Mouse (Mus musculus) forebrain, embryonic 11.5 days (tissue): ENCODE results near the gene Lhb. TPM values are rescaled to one million over a fixed set of nuclear protein-coding genes. Genes with fewer than 3 reads are reported as not detected.

Experiments
- ATAC-seq: fragments of 200-750 bp; cut with Nextera tagmentation; replicated peaks from 2 replicates; pipeline ENCODE4 v1.8.0; 2017; ENCODE audit warnings: moderate TSS enrichment; ENCODE audit not compliant: low FRiP score
- DNase-seq: peaks from one replicate; pipeline ENCODE4 v3.0.0-alpha.2; 2017; ENCODE audit warnings: low spot score
- H3K27ac ChIP-seq: fragments of 300-500 bp; sonication (generic); 2 replicates; pipeline ENCODE4 v1.5.1; 2014; ENCODE audit warnings: low read depth, low read length
- H3K27me3 ChIP-seq: fragments of 300-500 bp; sonication (generic); 2 replicates; pipeline ENCODE4 v1.6.1; 2014; ENCODE audit warnings: mild to moderate bottlenecking, low read length, mixed read lengths; ENCODE audit not compliant: control insufficient read depth, insufficient read depth
- H3K36me3 ChIP-seq: fragments of 300-500 bp; sonication (generic); 2 replicates; pipeline ENCODE4 v1.6.1; 2014; ENCODE audit warnings: mild to moderate bottlenecking, low read length, moderate library complexity, mixed read lengths; ENCODE audit not compliant: control insufficient read depth, insufficient read depth
- H3K4me1 ChIP-seq: fragments of 300-500 bp; sonication (generic); replicated peaks from 2 replicates; pipeline ENCODE4 v1.6.1; 2014; ENCODE audit warnings: low read length, mixed read lengths; ENCODE audit not compliant: control insufficient read depth, insufficient read depth
- H3K4me2 ChIP-seq: fragments of 300-500 bp; sonication (generic); 2 replicates; pipeline ENCODE4 v1.6.1; 2014; ENCODE audit warnings: low read depth, mild to moderate bottlenecking, low read length, moderate library complexity, mixed read lengths; ENCODE audit not compliant: severe bottlenecking
- H3K4me3 ChIP-seq: fragments of 300-500 bp; sonication (generic); 2 replicates; pipeline ENCODE4 v1.5.1; 2014; ENCODE audit warnings: low read depth, low read length
- H3K9ac ChIP-seq: fragments of 300-500 bp; sonication (generic); 2 replicates; pipeline ENCODE4 v1.6.1; 2014; ENCODE audit warnings: low read length
- H3K9me3 ChIP-seq: fragments of 300-500 bp; sonication (generic); 2 replicates; pipeline ENCODE4 v1.6.1; 2016; ENCODE audit warnings: low read length, mixed read lengths; ENCODE audit not compliant: control insufficient read depth
- WGBS: fragments of 180-500 bp; shearing (Covaris S2); extraction: QIAGEN DNeasy Blood & Tissue Kit; methylation state at CpG from one replicate; pipeline ENCODE4 v1.1.7; 2014; 5-methylcytosine and 5-hydroxymethylcytosine counted together
- polyA plus RNA-seq: library from polyadenylated mRNA; unstranded; fragments of >200 nt; fragmentation: Nextera tagmentation; extraction: Ambion mirVana; gene quantifications from 2 replicates; pipeline ENCODE4 v1.2.1, GENCODE M21; 2014

Lhb gene
- polyA plus RNA-seq, 1 experiment from 2014 or later = not detected

DNA sequence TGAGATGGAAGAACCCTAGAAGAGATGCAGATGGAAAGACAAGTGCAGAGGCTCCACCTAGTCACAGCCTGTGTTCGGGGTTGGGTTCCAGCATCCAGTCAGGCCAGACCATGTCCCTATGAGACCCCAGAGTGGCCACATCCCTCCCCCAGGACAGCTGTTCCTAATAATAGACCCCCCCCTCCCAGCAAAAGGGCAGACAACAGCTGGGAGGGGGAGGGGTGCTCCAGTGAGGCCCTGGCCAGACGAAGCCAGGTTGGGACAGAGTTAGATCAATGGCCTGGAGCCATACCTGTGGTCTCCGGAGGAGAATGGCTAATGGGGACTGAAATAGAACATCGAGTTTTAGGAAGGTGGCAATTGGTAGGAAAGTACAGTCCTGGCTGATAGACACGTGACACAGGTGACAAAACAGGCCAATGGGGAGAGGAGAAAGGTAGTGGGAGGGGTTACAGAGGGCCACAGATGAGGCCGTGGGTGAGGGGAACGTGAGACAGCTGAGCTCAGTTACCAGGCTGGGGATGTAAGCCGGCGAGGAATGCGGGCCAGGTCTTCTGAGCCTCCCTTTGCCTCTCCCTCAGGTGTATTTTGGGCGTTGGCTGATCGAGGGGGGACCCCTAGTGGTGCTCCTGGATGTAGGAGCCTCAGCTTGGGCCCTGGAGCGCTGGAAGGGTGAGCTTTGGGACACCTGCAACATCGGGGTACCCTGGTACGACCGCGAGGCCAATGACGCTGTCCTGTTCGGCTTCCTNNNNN lies 17.1 kb downstream of the Lhb start, which contains the start of gene Ruvbl2:
Ruvbl2 (minus strand) TSS at position 576 of the 756 bp plus-strand sequence.
- WGBS = 15% methylated on average over 19 of the region's 19 CpGs
- Histone ChIP-seq H3K27ac (no peak within 1 kb of the TSS), H3K4me3 (no peak within 1 kb of the TSS), H3K9me3 (no peaks in the 10 kb centered on the region), H3K4me2 (no peak within 1 kb of the TSS), H3K9ac (no peak within 1 kb of the TSS), H3K27me3 (no peaks in the 10 kb centered on the region), H3K4me1 (peaks cover 16% of the 10 kb centered on the region), H3K36me3 (no peaks in the 10 kb centered on the region)
- no peak for DNase-seq
- ATAC-seq = no peak

DNA sequence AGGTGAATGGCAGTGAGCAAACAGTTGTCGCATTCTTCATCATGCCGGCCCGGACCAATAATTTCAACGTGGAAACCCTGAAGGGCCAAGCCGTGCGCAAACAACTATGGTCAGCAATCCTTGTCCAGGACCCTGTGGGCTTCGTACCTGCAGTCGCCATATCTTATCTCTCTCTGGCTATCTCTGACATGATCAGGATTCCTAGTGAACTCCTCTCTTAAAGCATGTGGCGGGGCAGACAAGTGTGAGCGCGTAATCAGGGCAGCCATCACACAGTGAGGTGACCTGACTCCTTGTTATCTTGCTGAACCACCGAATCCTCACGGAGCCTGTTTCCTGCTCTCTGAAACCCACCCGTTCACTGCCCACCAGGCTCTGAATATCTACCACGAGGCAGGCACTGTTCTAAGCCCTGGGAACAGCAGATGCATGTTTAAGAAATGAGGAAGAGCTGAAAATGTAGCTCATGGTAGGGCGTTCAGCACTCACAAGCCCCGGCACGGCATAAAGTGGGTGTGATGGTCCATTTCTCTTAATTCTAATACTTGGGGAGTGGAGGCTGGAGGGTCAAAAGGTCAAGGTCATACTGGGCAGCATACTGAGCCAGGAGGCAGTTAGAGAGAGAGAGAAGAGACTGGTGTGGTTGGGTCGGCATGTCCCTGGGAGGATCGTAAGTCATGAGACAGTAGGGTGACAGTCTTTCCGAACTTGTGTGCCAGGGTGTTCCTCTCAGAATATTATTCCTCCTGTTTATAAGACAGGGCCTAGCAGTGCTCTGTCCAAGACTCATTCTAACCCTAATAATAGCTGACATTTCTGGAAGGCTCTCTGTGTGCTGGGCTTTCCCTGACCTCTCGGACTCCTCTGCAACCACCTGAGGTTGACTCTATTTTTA lies 23.2 kb downstream of the Lhb start:
- H3K9me3 ChIP-seq = no peaks in the 10 kb centered on the region
- WGBS = 91% methylated on average over 22 of the region's 22 CpGs
- H3K27ac ChIP-seq = no peak overlapping the region
- H3K27me3 ChIP-seq = no peaks in the 10 kb centered on the region
- no peak overlapping the region for H3K4me2 ChIP-seq
- H3K9ac ChIP-seq = no peak overlapping the region
- H3K4me1 ChIP-seq = no peaks in the 10 kb centered on the region
- H3K4me3 ChIP-seq = no peak overlapping the region
- no peaks in the 10 kb centered on the region; the same call in 1 of the 2 replicates for H3K36me3 ChIP-seq
- ATAC-seq = no peak
- DNase-seq = no peak

DNA sequence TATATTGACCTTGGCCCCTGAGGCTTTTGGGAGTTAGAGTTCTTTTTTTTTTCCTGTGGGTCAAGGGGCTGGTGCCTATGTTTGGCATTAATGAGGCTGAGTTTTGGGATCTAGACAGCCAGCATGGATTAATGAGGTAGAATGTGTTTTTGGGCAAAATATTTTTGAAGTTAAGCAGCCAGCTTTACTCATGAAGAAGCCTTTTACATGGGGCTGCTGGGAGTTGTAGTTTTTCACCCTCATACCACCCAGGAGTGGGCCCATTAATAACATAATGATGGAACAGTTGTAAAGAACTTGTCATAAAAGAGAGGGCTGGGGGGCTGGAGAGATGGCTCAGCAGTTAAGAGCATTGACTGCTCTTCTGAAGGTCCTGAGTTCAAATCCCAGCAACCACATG lies 26.0 kb downstream of the Lhb start:
- no peak overlapping the region for H3K27ac ChIP-seq
- H3K36me3 ChIP-seq = no peaks in the 10 kb centered on the region; the same call in 1 of the 2 replicates
- no peak for DNase-seq
- no peak overlapping the region for H3K4me2 ChIP-seq
- no peaks in the 10 kb centered on the region for H3K9me3 ChIP-seq
- H3K27me3 ChIP-seq = no peaks in the 10 kb centered on the region
- no peak overlapping the region for H3K9ac ChIP-seq
- no peak for ATAC-seq
- no peak overlapping the region for H3K4me3 ChIP-seq
- no peaks in the 10 kb centered on the region for H3K4me1 ChIP-seq

DNA sequence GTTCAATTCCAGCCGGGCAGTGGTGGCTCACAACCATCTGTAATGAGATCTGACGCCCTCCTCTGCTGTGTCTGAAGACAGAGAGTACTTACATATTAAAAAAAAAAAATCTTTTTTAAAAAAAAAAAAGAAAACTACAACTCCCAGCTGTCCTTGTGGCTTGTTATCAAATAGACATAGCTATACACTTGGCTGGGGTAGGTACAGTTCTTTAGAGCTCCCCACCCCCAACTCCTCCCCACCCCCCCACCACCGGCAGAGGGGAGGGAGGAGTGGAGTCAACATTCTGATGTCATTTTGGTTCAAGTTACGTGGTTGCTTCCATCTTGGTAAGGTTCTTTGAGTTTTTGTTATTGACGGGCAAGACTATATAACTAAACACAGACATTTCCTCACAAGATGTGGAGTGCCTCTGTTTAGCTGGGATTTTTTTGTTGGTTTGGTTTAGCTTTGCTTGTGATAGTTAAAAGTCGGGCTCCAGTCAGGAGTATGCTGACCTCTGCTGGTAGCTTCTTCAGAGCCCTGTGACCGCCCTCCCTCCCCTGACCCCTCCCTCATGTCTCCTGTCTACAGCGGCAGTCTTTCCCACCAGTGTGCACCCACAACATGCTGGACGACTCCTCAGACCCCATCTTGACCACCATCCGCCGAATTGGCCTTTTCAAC lies 26.8 kb downstream of the Lhb start:
- H3K36me3 ChIP-seq = no peaks in the 10 kb centered on the region; the same call in 1 of the 2 replicates
- no peak for ATAC-seq
- H3K9me3 ChIP-seq = no peaks in the 10 kb centered on the region
- H3K9ac ChIP-seq = no peak overlapping the region
- WGBS = 39% methylated on average over 11 of the region's 11 CpGs
- DNase-seq = no peak
- no peak overlapping the region for H3K4me3 ChIP-seq
- H3K27ac ChIP-seq = no peak overlapping the region
- no peaks in the 10 kb centered on the region for H3K27me3 ChIP-seq
- H3K4me2 ChIP-seq = no peak overlapping the region
- H3K4me1 ChIP-seq = no peaks in the 10 kb centered on the region

DNA sequence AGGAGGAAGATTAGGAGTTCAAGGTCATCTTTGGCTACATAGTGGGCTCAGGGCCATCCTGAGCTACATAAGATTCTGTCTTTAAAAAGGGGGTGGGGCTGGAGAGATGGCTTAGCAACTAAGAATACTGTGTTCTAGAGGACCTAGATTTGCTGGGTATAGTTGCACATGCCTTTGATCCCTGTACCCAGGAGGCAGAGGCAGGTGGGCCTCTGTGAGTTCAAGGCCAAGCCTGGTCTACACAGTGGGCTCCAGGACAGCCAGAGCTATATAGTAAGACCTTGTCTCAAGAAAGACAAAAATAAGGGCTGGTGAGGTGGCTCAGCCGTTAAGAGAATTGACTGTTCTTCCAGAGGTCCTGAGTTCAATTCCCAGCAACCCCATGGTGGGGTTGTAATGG lies 29.4 kb downstream of the Lhb start:
- WGBS = 93% methylated on average over 1 of the region's 1 CpGs
- no peaks in the 10 kb centered on the region for H3K36me3 ChIP-seq
- ATAC-seq (no peak), DNase-seq (no peak)
- H3K9me3 ChIP-seq = no peaks in the 10 kb centered on the region
- H3K9ac ChIP-seq = no peak overlapping the region
- H3K4me2 ChIP-seq = no peak overlapping the region
- no peak overlapping the region for H3K27ac ChIP-seq
- no peaks in the 10 kb centered on the region for H3K27me3 ChIP-seq
- no peaks in the 10 kb centered on the region for H3K4me1 ChIP-seq
- no peak overlapping the region for H3K4me3 ChIP-seq

DNA sequence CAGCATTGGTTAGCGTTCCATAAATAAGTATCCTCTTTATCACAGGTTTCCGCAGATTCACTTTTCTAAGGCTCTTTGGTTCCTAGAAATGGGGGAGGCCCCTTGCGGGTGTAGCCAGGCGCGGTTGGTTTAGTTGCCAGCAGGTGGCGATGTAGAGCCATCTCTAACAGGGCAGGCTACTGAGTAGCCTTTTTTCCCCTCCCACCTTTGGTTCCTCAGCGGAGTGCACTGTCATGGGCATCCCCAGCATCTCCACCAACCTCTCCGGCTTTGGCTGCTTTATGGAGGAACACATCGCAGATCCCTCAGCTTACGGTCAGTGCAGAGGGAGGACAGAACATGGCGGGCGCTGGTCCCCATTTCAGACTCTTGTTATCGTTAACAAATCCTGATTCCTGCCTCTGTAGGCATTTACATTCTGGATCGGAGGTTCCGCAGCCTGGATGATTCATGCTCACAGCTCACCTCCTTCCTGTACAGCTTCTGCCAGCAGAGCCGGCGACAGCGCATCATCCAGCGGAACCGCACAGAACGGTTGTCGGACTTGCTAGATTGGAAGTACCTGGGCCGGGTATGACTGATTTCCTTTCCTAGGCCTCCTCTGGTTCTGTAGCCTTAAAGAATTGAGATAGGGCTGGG lies 30.8 kb downstream of the Lhb start:
- H3K27ac ChIP-seq = no peak overlapping the region
- no peak overlapping the region for H3K9ac ChIP-seq
- ATAC-seq = peak; percentile 71
- H3K4me1 ChIP-seq = no peaks in the 10 kb centered on the region
- H3K4me2 ChIP-seq = no peak overlapping the region
- peak; percentile 90 for DNase-seq
- H3K4me3 ChIP-seq = no peak overlapping the region
- H3K9me3 ChIP-seq = no peaks in the 10 kb centered on the region
- H3K36me3 ChIP-seq = no peaks in the 10 kb centered on the region
- no peaks in the 10 kb centered on the region for H3K27me3 ChIP-seq
- 52% methylated on average over 23 of the region's 23 CpGs for WGBS

DNA sequence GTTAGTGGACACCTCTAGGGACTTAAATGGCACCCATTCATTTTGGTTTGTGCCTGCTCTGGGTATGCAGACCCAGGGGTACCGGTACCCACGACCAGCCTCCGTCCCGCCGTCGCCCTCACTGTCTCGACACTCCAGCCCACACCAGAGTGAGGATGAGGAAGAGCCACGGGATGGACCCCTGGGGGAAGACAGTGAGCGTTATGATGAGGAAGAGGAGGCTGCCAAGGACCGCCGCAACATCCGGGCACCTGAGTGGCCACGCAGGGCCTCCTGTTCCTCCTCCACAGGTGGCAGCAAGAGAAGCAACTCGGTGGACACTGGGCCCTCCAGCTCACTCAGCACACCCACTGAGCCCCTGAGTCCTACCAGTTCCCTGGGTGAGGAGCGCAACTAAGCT lies 34.4 kb downstream of the Lhb start:
- Histone ChIP-seq H3K4me1 (no peaks in the 10 kb centered on the region; the same call in 1 of the 2 replicates), H3K27ac (no peak overlapping the region), H3K27me3 (no peaks in the 10 kb centered on the region), H3K9me3 (no peaks in the 10 kb centered on the region), H3K36me3 (peaks cover 3% of the 10 kb centered on the region; the same call in 1 of the 2 replicates), H3K9ac (no peak overlapping the region), H3K4me2 (no peak overlapping the region), H3K4me3 (no peak overlapping the region)
- ATAC-seq (no peak), DNase-seq (no peak)
- 84% methylated on average over 15 of the region's 15 CpGs for WGBS
